In the genomic region with DNA sequence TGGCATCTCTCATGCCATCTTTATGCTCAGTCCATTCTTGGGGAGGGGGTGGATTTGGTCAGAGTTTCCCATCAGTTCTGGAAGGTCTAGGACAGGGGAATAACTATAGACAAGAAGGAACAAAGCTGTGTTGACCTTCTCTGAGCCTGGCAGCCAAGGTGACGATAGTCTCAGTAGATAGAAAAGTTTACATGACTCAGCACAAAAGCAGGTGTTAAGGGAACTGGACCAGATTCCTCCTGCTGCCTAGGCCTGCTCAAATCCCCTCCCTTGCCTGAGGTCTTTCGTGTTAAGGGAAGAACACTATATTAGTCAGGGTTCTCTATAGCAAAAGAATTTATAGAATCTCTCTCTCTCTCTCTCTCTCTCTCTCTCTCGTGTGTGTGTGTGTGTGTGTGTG, we compare ENCODE assay signal across 18 mouse cellular contexts. TPM values are rescaled to one million over a fixed set of nuclear protein-coding genes. Genes with fewer than 3 reads are reported as not detected.
"Had no signal": no experiment of that assay in that cellular context is flagged by ENCODE, and none has a peak within 500 bp of the region (broad histone marks: within the 10 kb centered on the region; RNA-seq: fewer than 3 reads in every experiment).

No protein-coding gene starts in this region.

- H3K9ac ChIP-seq: limb, embryonic 15.5 days; liver, embryonic 12.5 days; lung, embryonic 14.5 days had no signal

- H3K4me2 ChIP-seq: limb, embryonic 15.5 days; liver, embryonic 12.5 days; lung, embryonic 14.5 days; midbrain, embryonic 11.5 days had no signal

- H3K27me3 ChIP-seq: limb, embryonic 15.5 days had no signal

- H3K4me3 ChIP-seq: left cerebral cortex, adult 2 months; limb, embryonic 15.5 days; liver, embryonic 12.5 days; megakaryocyte, embryonic 14.5 days had no signal

- H3K27ac ChIP-seq: left cerebral cortex, adult 2 months; limb, embryonic 15.5 days; liver, embryonic 12.5 days had no signal

- ATAC-seq: liver, embryonic 12.5 days; midbrain, embryonic 16.5 days had no signal

- H3K9me3 ChIP-seq: limb, embryonic 15.5 days; liver, embryonic 12.5 days; megakaryocyte, embryonic 14.5 days had no signal

- H3K36me3 ChIP-seq: limb, embryonic 15.5 days; liver, embryonic 12.5 days had no signal

- DNase-seq: kidney, adult 8-10 months; kidney, postnatal 25 days; lung, embryonic 14.5 days; lung, postnatal 10 days; lung, postnatal 4 days; right cerebral cortex, adult 18-20 months; right cerebral cortex, postnatal 25 days; thymus, adult 18-20 months; thymus, postnatal 14 days had no signal

- H3K4me1 ChIP-seq: limb, embryonic 15.5 days; megakaryocyte, embryonic 14.5 days had no signal

RNA-seq across cellular contexts. Expression of gene Agrp, which starts 57.5 kb away (rescaled TPM):
- total RNA-seq: layer of hippocampus, postnatal 25 days; left cerebral cortex, adult 2 months; left cerebral cortex, postnatal 36 days had no signal
- polyA plus RNA-seq: liver, embryonic 12.5 days; liver, embryonic 16.5 days had no signal
